Mouse (Mus musculus): ENCODE results near the gene Il34. TPM values are rescaled to one million over a fixed set of nuclear protein-coding genes. Genes with fewer than 3 reads are reported as not detected.

The Il34 gene
- total RNA-seq, 2 experiments from 2014 or later: 13.8 to 14.2 TPM

DNA sequence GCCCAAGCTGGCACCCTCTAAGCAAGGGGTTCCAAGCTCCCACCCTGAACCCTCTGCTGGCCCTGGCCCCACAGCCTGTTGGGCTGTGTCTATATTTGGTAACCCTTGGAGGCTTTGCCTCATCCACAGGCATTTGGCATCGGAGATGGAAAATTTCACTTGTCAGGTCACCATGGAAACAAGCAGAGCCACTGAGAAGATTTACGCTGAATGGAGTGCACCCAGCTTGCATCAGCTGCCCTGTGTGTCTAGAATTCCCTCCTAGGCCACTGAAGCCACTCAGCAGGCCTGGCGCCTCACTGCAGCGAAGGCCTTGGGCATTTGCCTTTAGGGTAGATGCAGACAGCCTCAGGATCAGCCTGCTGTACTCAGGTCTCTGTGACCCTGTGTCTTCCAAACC lies 89.6 kb downstream of the Il34 start:
- intact Hi-C loops (cut with DNase I): no loop called here
- peak; percentile 53 for DNase-seq

GRCm38 (mm10) chr8:110714827-110715519 lies 90.8 kb downstream of the Il34 start:
- intact Hi-C loops (cut with DNase I): no loop called here
- DNase-seq: no peak

- intact Hi-C loops (cut with DNase I): no loop called here
- no peak for DNase-seq
Measured at GRCm38 (mm10) chr8:110713073-110713472, 92.7 kb downstream of the Il34 start.

DNA sequence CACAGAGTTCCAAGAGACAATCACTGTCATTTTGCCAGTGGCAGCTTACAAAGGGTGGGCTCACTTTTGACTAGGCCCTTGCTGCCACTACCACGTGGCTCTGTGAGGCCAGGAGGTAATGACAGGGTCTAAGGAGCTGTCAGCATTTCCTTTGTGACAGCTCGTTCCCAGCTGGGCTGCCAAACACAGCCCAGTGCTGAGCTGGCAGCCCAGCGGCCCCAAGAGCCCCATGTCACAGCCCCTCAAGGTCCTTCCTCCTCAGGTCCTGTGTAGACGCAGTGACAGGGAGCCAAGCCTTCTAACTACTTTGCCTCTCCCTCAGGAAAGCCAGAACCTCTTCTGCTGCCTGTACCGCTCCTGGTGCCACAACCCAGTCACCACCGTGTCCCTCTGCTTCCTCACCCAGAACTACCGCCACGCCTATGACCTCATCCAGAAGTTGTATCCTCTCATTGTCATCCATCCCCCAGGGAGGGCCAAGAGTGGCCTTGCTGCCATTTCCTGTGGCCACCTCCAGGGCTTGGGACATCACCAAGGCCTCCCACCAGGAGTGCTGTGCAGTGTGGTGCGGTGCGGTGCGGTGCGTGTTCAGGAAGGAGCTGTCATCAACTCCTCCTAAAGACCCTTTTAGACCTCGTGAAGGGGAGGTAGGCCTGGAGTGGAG lies 94.3 kb downstream of the Il34 start:
- intact Hi-C loops (cut with DNase I): no loop called here

GRCm38 (mm10) chr8:110710593-110710992 lies 95.1 kb downstream of the Il34 start:
- intact Hi-C loops (cut with DNase I): no loop called here
- no peak for DNase-seq

More for the DNA sequence above, 94.3 kb downstream of the Il34 start:
- DNase-seq: no peak

GRCm38 (mm10) chr8:110708429-110708828 lies 97.3 kb downstream of the Il34 start:
- intact Hi-C loops (cut with DNase I): no loop called here
- peak; percentile 57 for DNase-seq

- intact Hi-C loops (cut with DNase I): no loop called here
- DNase-seq: no peak
Measured at GRCm38 (mm10) chr8:110706288-110706870, 99.3 kb downstream of the Il34 start.

DNA sequence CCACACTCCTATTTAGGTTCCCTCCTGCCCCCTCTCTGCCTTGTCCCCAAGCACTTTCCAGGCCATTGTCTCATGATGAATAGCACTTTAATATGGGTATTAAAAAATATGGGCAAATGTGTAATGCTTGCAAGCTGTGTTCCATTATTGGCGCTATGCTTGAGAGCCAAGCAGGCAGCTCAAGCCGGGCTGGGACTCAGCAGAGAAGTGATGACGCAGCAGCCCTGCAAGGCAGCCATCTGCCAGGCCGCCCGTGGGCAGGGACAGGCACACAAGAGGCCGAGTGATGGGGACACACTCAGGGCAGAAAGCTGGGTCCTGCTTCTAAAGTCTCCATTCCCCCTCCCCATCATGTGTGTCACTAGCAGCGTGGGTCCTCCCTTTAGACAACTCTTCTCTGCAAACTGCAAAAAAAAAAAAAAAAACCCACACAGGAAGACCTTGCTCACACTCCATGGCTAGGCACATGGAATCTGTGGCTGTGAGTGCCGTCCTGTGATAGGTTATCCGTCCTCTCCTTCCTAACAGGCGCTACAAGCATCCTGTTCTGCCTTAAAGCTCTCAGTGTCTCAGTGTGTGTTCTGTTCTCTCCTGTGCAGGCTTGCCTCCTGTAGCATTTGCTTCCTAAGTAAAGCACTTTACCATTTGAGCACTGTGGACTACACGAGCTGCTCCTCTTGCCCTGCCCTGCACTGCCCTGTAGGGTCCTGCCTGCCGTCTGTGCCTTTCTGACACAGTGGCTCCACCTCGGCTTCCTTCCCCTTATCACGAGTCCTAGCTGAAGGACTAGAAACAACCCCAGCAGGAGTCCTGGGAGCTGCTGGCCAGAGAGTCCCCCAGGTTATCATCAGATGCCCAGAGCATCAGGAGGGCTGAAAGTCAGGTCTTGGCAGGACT lies 100.1 kb downstream of the Il34 start:
- DNase-seq: peak; percentile 67
- intact Hi-C loops (cut with DNase I): no loop called here

DNA sequence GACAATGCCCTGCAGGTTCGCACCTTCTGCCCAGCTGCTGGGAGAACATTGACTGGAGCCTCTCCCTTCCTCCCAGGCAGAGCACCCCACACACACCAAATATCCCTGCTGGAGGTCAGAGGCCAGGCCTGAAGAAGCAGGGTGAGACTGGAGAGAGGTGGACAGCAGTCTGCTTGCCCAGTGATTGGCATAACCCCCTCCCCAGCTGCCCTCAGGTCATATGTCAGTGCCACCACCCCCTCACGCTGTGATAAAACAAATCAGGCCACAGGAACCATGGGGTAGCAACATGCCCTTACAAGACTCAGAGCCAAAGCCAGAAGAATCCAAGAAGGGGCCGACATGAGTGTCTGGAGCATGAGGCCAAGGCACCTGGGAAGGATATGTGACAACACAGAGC lies 101.6 kb downstream of the Il34 start:
- intact Hi-C loops (cut with DNase I): no loop called here
- DNase-seq: no peak

- DNase-seq: no peak
- intact Hi-C loops (cut with DNase I): no loop called here
Measured at GRCm38 (mm10) chr8:110703460-110704061, 102.2 kb downstream of the Il34 start.

- DNase-seq: no peak
- intact Hi-C loops (cut with DNase I): no loop called here
Measured at GRCm38 (mm10) chr8:110702636-110703459, 102.9 kb downstream of the Il34 start.

DNA sequence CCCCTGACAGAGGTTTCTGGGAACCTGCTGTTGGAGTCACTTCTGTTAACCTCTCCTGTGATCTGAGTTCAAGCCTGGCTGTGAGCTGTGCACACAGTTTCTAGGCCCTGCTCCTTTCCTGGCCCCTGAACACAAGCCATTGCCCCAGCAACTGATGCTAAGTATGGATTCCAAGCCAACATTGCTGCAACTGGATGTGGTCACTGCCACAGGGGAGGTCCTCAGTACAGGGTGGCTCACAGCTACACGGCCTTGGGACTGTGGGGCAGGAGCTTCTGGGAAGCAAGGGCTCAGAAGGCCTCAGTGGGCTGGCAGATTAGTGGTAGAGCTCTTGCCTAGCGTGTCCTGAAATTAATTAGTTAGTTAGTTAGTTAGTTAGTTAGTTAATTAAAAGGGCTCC lies 105.2 kb downstream of the Il34 start:
- DNase-seq: no peak
- intact Hi-C loops (cut with DNase I): no loop called here

DNA sequence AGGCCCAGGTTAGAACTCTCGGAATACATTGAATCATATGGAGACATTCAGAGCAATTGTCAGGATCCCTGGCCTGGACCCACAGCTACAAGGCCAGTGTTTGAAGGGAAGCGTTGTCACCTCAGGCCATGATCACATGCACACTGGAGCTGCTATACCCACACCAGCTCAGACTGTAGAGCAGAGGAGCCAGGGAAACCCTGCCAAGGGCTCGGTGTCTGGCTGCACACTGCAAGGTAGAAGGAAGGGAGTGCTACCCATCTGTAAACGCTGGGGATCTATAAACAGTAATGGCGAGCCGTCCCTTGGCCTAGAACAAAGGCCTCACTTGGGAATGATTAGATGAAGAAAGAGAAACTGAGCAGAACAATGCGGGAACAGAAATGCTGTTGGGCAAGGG lies 106.2 kb downstream of the Il34 start:
- DNase-seq: no peak
- intact Hi-C loops (cut with DNase I): no loop called here

DNA sequence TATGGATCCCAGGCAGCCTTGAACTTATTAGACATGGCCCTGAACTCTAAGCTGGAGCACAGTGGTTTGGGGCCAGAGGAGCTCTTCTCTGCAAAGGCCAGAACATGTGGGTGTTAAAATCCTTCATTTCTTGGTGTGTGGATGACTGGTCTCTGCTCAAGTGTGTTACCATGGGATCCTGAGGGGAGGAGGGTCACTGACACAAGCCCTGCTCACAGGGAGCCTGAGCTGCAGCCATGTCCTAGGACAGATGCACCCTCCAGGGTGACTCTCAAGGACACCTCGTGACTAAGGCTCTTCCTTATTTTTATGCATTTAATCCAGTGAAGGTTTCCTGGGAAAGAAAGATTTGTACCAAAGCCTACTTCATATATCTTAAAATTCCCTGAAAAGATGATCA lies 107.6 kb downstream of the Il34 start:
- intact Hi-C loops (cut with DNase I): no loop called here
- DNase-seq: no peak

- DNase-seq: no peak
- intact Hi-C loops (cut with DNase I): no loop called here
Measured at GRCm38 (mm10) chr8:110697571-110697970, 108.2 kb downstream of the Il34 start.

GRCm38 (mm10) chr8:110696051-110696450 lies 109.7 kb downstream of the Il34 start:
- intact Hi-C loops (cut with DNase I): no loop called here
- no peak for DNase-seq

DNA sequence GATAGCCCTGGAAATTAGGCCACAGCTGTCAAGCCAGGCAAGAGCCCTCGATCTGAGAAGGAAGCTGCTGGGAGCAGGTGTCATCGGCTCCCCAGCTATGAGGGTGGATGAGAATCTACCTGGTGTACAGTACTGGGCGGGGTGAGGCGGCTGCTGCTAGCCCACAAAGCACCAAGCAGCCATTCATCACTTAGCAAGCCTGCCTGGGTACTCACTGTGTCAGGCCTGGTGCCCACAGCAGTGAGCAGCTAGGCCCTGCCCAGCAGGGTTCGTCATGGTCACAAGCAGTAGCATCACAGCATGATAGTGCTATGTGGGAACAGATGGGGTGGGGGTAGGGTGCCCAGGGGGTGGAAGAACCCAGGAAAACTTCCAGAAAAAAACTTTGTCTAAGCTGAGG lies 110.3 kb downstream of the Il34 start:
- no peak for DNase-seq
- intact Hi-C loops (cut with DNase I): no loop called here

DNA sequence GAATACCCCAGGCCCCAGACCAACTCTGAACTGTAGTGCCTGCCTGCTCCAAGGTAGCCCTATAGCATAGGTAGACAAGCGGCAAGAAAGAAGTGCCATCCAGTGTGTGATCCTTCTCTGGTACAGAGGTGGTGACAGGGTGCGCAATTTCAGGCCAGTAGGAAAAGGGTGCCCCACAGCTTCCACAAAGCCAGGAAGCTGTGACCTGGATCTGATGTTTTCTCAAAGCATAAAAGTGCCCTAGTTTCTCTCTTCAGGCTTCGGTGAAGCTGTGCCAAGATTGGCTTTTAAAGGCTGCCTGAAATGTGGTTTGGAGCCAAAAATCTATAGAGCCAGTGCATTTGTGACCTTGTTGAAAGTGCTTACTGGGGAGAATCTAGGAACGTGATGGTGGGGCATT lies 110.9 kb downstream of the Il34 start:
- no peak for DNase-seq
- intact Hi-C loops (cut with DNase I): no loop called here

DNA sequence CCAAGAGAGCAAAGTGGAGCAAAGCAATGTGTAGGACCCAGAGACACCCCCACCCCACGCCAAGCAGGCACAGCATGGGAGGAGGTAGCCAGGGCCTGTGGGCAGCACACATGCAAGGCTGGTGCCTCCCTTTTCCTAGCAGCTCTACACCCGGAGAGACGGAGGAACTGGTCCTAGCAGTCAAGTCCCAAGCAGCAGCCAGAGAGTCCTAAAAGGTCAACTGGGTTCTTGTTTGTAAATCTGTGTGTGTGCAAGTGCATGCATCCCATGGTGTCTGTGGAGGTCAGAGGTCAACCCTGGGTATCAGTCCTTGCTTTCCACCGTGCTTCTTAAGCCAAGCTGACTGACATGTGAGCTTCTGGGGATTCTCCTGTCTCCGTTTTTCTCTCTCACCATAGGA lies 111.5 kb downstream of the Il34 start:
- DNase-seq: no peak
- intact Hi-C loops (cut with DNase I): no loop called here

Measured in left cerebral cortex, postnatal 4 days (tissue).